Mouse (Mus musculus): ENCODE results near the gene Tecpr1.

DNA sequence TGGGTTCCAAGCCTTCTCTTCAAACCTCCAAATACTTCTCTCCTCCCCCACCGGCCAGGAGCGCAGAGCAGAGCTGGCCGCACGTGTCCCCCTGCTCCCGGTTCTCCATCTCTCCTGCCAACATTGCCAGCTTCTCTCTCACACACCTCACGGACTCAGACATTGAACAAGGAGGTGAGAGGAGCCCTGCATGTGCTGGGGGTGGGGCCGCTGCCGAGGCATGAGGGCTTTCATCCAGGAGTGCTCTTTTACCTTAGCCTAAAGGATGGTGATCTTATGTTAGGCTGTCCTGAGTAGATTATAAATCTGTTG is 40.2 kb downstream of the Tecpr1 start:
- TF ChIP-seq POLR2A (IDR thresholded peaks at IDR 0.05; ENCODE audit: low read depth, low read length) (no peak), CTCF (IDR thresholded peaks at IDR 0.05; ENCODE audit: extremely low read depth, insufficient read depth, insufficient read length, insufficient replicate concordance) (no peak)
